Mouse (Mus musculus): ENCODE measurements around the gene Mknk2.

- TF ChIP-seq POLR2A (IDR thresholded peaks at IDR 0.05; ENCODE audit: extremely low read depth, insufficient read depth, low read length) (no peak), CTCF (IDR thresholded peaks at IDR 0.05; ENCODE audit: extremely low read depth, insufficient read depth, low read length) (no peak)
Measured at GRCm38 (mm10) chr10:80627685-80628084, 50.2 kb downstream of the Mknk2 start.
